Mouse (Mus musculus) olfactory bulb, adult 2 months (tissue): Measurements from ENCODE around the gene Fam206a. TPM values are rescaled to one million over a fixed set of nuclear protein-coding genes. Genes with fewer than 3 reads are reported as not detected.

Experiments
- H3K27ac ChIP-seq: fragments of 200-500 bp; 2 replicates; pipeline ENCODE4 v1.5.1; 2012; ENCODE audit warnings: low read depth, low read length; ENCODE audit not compliant: insufficient read depth
- H3K4me1 ChIP-seq: fragments of 200-500 bp; 2 replicates; pipeline ENCODE4 v1.6.1; 2012; ENCODE audit warnings: low read length; ENCODE audit not compliant: control insufficient read depth, insufficient read depth
- H3K4me3 ChIP-seq: fragments of 200-500 bp; 2 replicates; pipeline ENCODE4 v1.5.1; 2012; ENCODE audit warnings: mild to moderate bottlenecking, low read depth, low read length, moderate library complexity; ENCODE audit not compliant: insufficient read depth
- CTCF ChIP-seq: fragments of 200-500 bp; IDR thresholded peaks from 2 replicates; pipeline ENCODE4 v1.5.1; 2012; ENCODE audit warnings: low read depth, mild to moderate bottlenecking, low read length, moderate library complexity; ENCODE audit not compliant: insufficient read depth
- POLR2A ChIP-seq: fragments of 200-500 bp; IDR thresholded peaks from 2 replicates; pipeline ENCODE4 v1.6.1; 2012; ENCODE audit warnings: mild to moderate bottlenecking, low read depth, low read length, moderate library complexity; ENCODE audit not compliant: insufficient read depth
- WGBS: fragments of 180-500 bp; shearing (Covaris S2); methylation state at CpG from one replicate; pipeline ENCODE4 v1.1.7; 2018; 5-methylcytosine and 5-hydroxymethylcytosine counted together
- polyA plus RNA-seq: library from polyadenylated mRNA; stranded (reverse); fragments of >200 nt; gene quantifications from 2 replicates; pipeline ENCODE4 v1.2.4, GENCODE M21; 2012; ENCODE audit warnings: low replicate concordance; ENCODE audit not compliant: missing spikeins, insufficient read depth, insufficient read length

The Fam206a gene
- polyA plus RNA-seq, 1 experiment = not detected

DNA sequence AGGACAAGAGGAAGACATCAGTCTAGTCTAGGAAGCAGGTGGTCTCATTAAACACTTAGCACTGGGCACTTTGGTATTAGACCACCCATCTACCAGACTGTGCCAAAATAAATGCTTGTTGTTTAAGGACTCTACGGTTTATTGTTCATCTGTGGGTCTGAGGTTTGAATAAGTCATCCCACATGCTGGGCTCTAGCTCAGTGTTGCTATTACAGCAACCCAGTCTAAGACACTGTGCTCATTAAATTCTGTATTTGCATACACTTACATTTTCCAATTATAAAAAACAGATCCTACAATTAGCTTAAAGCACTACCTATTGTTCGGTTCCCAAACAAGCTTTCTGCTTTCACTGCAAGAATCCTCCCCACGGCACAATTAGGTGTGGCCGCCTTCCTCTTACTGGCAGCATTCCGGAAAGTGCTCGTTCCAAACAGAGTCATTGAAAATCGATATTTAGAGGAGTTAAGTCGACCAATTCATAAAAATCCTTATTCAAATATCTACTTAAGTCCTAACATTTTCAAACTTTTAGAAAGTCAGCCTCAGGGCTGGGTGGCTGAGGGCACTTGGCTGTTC is 54.3 kb downstream of the Fam206a start:
- 45% methylated on average over 8 of the region's 8 CpGs for WGBS
- TF ChIP-seq POLR2A = no peak
- TF ChIP-seq CTCF = no peak
- Histone ChIP-seq H3K4me3 (no peak overlapping the region), H3K27ac (no peak overlapping the region), H3K4me1 (peaks cover 3% of the 10 kb centered on the region; the same call in 1 of the 2 replicates)

DNA sequence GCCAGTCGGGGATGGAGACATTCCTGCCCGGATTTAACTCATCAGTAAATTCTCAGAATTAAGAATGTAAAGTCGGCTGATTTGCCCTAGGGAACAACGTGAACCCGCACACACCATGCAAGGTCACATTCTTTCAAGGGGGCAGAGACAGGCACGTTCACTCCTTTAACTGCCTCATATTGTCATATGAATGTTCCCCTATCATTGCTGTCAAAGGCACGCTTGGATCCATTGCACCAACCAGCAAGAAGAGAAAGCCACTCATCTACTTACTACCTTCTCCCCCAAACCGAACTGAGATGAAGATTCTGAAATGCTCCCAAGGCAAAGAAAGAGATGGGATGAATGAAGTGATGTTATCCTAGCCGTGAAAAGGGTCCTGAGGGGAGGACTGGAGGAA is 56.6 kb downstream of the Fam206a start:
- WGBS = 77% methylated on average over 9 of the region's 9 CpGs
- TF ChIP-seq POLR2A (no peak), CTCF (no peak)
- Histone ChIP-seq H3K27ac (no peak overlapping the region), H3K4me3 (no peak overlapping the region), H3K4me1 (peaks cover 10% of the 10 kb centered on the region; the same call in 1 of the 2 replicates)

Other genes with a start within 250 kb of the Fam206a start
- not detected in 2 replicates for gene Gm26657, start 62.3 kb upstream of the Fam206a start, polyA plus RNA-seq
- gene Actl7b, start 60.9 kb upstream of the Fam206a start, polyA plus RNA-seq = not detected in 2 replicates
- gene Actl7a, start 58.9 kb upstream of the Fam206a start, polyA plus RNA-seq = not detected in 2 replicates
- not detected in 2 replicates for gene Elp1, start within 50 bp of the Fam206a start, polyA plus RNA-seq
- gene Ctnnal1, start 62.8 kb downstream of the Fam206a start, polyA plus RNA-seq = not detected in 2 replicates
- gene Tmem245, start 145.1 kb downstream of the Fam206a start, polyA plus RNA-seq = not detected in 2 replicates
- gene Frrs1l, start 188.0 kb downstream of the Fam206a start, polyA plus RNA-seq = not detected in 2 replicates